Mouse (Mus musculus) heart, postnatal 0 days (tissue): ENCODE results near the gene Cdkn1a.

Experiments used
- CTCF ChIP-seq: IDR thresholded peaks from 2 replicates; pipeline ENCODE4 v1.5.1; 2016; ENCODE audit warnings: antibody characterized with exemption, control low read depth, low read depth
- EP300 ChIP-seq: IDR thresholded peaks from 2 replicates; pipeline ENCODE4 v1.6.1; 2016; ENCODE audit warnings: antibody characterized with exemption, low read depth

DNA sequence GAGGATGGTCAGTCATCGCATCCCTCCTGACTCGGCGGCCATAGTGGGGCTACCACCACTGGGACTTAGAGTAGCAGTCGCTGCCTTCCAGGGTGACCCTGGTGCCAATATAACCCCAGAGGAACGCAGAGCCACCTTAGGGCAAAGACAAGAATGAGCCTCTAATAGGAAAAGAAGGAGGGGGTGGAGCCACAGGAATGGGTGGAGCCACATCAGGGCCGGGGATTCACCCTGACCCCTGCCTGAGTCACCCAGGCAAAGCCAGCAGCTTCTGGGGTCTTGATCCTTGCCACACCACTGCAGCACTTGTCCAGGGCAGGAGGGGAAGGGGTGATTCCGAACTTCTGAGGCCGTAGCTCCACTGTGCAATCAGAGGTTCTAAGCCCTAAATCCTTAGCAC is 7.2 kb upstream of the Cdkn1a start:
- TF ChIP-seq CTCF (no peak), EP300 (no peak)
